Mouse (Mus musculus): Measurements from ENCODE around the gene Pacrg.

DNA sequence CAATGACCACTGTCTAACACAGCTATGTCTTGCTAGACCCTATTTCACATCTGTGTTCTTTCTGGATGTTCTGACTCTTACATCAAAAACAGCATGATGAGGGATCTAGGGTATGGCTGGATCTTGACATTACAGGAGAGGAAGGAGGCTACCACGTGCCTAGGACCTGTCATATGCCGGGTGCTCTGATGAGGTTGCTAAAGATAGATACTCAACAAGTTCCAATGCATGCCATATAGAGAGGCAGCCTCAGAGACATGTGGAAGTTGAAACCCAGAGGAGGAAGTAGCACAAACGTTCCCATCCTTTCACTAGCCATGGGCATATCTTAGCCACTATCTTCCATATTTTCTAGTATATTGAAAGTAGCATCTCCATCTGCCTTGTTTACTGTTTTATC is 115.3 kb downstream of the Pacrg start:
- no peak for TF ChIP-seq CTCF (IDR thresholded peaks at IDR 0.05; ENCODE audit: low read depth, low read length)
- no peak for TF ChIP-seq POLR2A (IDR thresholded peaks at IDR 0.05; ENCODE audit: extremely low read depth, insufficient read depth, low read length)

All from liver, adult 2 months (tissue).